Mouse (Mus musculus) left cerebral cortex, adult 11 months (tissue): Measurements from ENCODE around the gene Serhl.

ENCODE experiments used
- DNase-seq: peaks from one replicate; pipeline ENCODE4 v3.0.0; 2022; ENCODE audit warnings: low spot score

The Serhl gene

GRCm38 (mm10) chr15:83084022-83084640 lies 5.2 kb upstream of the Serhl start:
- DNase-seq, result peak; percentile 23

GRCm38 (mm10) chr15:83085901-83086300 lies 3.4 kb upstream of the Serhl start:
- no peak for DNase-seq

GRCm38 (mm10) chr15:83086636-83087328 lies 2.5 kb upstream of the Serhl start:
- no peak for DNase-seq

- DNase-seq, result no peak
Measured at GRCm38 (mm10) chr15:83088495-83089428, 544 bp upstream of the Serhl start.

- no peak for DNase-seq
Measured at GRCm38 (mm10) chr15:83090874-83091273, 1.6 kb downstream of the Serhl start.

- DNase-seq, result no peak
Measured at GRCm38 (mm10) chr15:83093687-83094086, 4.4 kb downstream of the Serhl start.

- no peak for DNase-seq
Measured at GRCm38 (mm10) chr15:83095950-83096349, 6.6 kb downstream of the Serhl start.

- DNase-seq, result no peak
Measured at GRCm38 (mm10) chr15:83099533-83100331, 10.4 kb downstream of the Serhl start.

- no peak for DNase-seq
Measured at GRCm38 (mm10) chr15:83100332-83100662, 11.0 kb downstream of the Serhl start.

GRCm38 (mm10) chr15:83103111-83103510 lies 13.8 kb downstream of the Serhl start:
- no peak for DNase-seq

GRCm38 (mm10) chr15:83106426-83106825 lies 17.1 kb downstream of the Serhl start:
- no peak for DNase-seq

GRCm38 (mm10) chr15:83107814-83108213 lies 18.5 kb downstream of the Serhl start:
- no peak for DNase-seq

- no peak for DNase-seq
Measured at GRCm38 (mm10) chr15:83111290-83111689, 22.0 kb downstream of the Serhl start.

GRCm38 (mm10) chr15:83111874-83112273 lies 22.6 kb downstream of the Serhl start:
- DNase-seq, result no peak

- DNase-seq, result no peak
Measured at GRCm38 (mm10) chr15:83112898-83113297, 23.6 kb downstream of the Serhl start.

GRCm38 (mm10) chr15:83114106-83114505 lies 24.8 kb downstream of the Serhl start:
- DNase-seq, result no peak

- no peak for DNase-seq
Measured at GRCm38 (mm10) chr15:83115071-83115470, 25.8 kb downstream of the Serhl start.

- DNase-seq, result no peak
Measured at GRCm38 (mm10) chr15:83118360-83118759, 29.1 kb downstream of the Serhl start.

GRCm38 (mm10) chr15:83121709-83122565 lies 32.6 kb downstream of the Serhl start:
- DNase-seq, result no peak

- DNase-seq, result peak; percentile 84
Measured at GRCm38 (mm10) chr15:83122566-83123145, 33.4 kb downstream of the Serhl start, which contains the start of gene Rrp7a. TSS of gene Rrp7a (minus strand) at chr15:83122801.

GRCm38 (mm10) chr15:83124625-83125024 lies 35.3 kb downstream of the Serhl start:
- no peak for DNase-seq
